Mouse (Mus musculus) fibroblast of lung, adult 2 months (primary cell): ENCODE results near the gene Unc5cl.

Experiments
- DNase-seq: peaks from one replicate; pipeline ENCODE4 v3.0.0-alpha.2; 2011; ENCODE audit warnings: low read depth

Unc5cl gene

DNA sequence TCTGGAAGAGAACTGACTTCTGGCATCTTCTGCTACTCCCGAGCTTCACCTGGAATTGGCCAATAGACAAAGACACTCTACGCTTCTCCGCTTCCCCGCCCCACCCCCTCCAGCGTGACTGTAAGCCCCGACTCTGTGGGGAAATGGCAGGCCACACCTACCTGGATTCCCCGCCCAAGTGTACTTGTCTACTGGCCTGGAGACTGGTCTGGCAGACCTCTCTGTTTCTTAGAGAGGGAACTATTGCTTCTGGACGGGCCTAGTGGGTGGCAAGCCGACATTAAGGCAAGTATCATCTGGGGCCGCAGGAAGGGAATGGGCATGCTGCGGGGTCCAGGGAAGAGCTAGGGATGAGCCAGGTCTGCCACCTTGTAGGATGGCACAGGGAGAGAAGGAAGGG, at the start of gene Unc5cl:
Gene Unc5cl, plus strand, starts transcription at position 214 of the 400 bp plus-strand sequence.
- no peak for DNase-seq

GRCm38 (mm10) chr17:48407154-48407553, 47.5 kb upstream of the Unc5cl start:
- DNase-seq = no peak

DNA sequence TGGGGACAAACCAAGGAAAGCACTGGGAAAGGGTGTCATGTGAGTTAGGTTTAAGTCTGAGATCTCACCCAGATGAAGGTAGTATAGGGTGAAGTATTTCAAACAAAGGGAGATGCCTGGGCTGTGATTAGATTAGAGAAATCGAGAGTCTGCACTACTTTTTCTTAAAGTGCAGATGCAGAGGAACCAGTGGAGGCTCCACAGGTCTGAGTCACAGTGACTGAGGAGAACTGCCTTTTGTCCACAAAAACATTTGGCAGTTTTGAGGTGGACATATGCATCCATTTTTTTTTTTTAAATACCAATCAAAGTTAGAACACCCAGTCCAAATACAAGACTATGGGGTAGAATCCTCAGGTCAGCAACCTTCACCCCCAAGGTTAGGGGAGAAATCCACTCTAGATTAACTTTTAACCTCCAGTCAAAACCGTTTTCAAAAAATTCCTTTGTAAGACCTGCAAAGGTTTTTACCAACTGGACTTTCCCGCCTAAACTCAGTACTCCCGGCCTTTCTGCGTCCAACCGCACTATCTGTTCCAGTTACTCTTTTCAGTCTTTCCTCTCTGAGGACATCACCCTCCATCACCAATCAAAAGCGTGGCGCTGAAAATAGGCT, 46.7 kb upstream of the Unc5cl start:
- DNase-seq = no peak

GRCm38 (mm10) chr17:48408526-48409291, 46.0 kb upstream of the Unc5cl start:
- DNase-seq = no peak

DNA sequence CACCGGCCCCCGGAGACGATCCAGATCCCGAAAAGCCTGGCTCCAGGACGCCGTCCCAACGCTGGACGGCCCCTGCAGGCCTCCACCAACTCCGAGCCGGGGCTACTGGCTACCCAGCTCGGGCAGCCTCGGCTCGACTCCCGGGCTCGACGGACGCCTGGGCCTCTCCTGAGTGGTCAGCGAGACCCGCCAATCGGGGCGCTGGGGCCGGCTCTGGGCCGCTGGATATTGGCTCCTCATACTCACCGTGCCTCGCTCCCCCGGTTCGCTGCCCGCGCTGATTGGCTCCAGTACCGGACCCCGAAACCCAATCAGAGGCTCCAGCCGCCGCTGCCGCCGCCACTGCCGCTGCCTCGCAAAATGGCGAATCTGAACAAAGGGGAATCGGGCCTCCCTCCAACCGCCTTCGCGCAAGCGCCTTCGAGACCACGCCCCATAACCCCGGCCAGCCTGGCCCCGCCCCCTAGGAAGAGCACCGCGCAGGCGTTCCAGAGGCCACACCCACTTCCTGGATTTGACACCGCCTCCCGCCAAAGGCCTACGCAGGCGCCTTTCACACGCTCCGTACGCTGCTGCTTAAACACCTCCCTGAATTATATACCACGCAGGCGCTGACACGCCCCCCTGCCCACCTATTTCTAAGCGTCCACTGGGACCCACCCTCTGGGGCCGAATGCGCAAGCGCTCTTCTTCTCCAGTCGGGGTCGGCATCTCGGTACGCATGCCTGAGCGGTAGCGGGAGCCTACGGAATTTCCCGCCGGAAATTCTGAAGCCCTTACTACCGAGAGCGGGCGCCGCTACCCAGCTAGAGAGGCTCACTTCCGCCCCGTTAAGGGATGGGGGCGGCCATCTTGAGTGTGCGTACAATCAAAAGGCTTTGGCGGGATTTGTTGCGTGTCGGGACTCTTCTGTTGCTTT, 45.1 kb upstream of the Unc5cl start, which contains the start of the genes Nfya and Oard1:
Gene Nfya, minus strand, starts transcription at position 527 of the 919 bp plus-strand sequence.
Gene Oard1, plus strand, starts transcription at position 635 of the 919 bp plus-strand sequence.
- peak; percentile 99 for DNase-seq

DNA sequence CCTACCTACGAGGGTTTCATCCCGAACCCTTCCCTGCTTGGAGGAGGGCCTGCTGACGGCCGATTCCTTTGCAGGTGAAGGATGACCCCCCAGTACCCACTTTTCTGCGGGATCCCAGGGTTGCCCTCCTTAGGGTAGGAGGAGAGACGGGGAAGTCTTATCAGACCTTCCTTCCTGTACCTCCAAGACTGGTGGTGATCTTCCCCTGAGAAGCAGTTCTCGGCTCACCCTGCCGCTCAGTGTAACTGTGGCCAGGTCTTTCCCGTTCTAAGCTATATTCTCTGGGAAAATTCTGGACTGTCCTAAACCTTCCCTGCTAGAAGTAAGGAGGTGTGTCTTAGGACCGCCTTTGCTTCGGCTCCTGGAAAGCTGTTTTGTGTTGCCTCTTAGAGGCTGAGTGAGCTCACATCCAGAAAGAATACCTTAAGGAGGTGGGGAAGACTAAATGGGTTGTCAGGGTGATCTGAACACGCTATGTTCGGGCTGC, 44.4 kb upstream of the Unc5cl start:
- no peak for DNase-seq

GRCm38 (mm10) chr17:48411241-48411640, 43.5 kb upstream of the Unc5cl start:
- no peak for DNase-seq

- no peak for DNase-seq
These were observed 38.7 kb upstream of the Unc5cl start for GRCm38 (mm10) chr17:48416011-48416410.

DNA sequence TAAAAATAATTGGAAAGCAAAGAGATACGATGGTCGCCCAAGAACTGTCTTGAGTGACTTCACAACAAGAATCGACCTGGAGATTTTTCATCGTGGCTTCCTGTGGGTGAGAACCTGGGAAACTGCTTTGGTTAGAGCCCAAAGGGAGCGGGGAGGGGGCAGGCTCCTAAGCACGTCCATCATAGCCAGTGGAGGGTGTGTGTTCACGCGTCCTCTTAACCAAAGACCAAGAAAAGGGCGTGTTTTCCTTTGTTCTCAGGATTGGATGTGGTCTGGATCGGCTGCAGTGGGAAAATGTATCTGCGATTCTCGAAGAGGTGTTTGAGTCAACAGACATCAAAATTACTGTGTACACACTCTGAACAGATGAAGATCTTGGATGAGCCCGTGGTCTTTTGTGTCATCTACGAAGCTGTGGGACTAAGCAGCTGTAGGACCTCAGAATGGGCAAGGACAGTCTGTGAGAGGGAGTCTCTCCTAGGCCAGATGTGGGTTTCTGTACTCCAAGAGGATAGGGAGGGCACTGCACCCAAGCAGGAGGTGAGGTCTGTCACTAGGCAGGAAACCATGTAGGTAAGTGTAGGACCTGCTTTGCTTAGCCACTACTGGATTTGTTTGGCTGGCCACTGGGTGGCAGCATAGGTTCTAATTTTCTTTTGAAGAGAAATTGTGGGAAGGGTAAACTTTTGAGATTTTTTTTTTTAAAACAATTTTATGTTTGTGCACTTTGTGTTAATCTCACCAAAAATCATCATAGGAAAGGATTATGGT, 38.1 kb upstream of the Unc5cl start:
- DNase-seq = no peak

DNA sequence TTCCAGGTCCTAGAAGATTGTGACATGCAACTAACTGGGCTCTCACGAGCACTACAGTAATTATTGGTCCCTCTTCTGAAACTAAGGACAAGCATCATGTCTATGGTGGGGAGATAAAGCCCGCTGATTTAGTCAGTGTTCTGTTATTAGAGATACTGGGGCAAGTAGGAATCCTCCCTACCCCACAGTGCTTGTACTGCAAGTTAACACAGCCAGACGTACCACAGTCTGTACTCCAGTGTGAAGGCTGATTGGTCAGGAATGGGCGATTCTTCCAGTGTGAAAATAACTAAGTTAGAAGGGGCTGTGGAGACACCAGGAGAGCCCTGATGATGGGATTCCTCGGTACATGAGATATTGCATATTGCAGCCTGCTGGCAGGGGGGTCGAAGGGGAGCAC, 37.2 kb upstream of the Unc5cl start:
- no peak for DNase-seq

DNA sequence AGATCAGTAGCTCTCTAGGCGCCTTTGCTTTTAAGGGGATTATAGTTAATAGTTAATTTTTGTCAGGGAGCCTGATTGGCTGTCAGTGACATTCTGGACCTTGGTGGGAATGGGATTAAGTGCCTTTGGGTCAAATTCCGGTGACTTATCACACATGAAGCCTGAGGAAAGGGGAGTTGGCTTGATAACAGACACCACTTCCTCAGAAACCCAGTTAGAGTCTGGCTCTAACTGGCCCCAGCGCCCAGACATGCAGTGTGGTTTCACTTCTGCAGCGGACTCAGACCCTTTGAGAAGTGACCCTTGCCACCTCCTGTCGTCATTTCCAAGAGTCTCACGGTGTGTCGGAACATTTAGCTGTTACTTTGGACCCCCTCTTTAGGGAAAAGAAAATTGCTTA, 36.5 kb upstream of the Unc5cl start:
- no peak for DNase-seq

DNA sequence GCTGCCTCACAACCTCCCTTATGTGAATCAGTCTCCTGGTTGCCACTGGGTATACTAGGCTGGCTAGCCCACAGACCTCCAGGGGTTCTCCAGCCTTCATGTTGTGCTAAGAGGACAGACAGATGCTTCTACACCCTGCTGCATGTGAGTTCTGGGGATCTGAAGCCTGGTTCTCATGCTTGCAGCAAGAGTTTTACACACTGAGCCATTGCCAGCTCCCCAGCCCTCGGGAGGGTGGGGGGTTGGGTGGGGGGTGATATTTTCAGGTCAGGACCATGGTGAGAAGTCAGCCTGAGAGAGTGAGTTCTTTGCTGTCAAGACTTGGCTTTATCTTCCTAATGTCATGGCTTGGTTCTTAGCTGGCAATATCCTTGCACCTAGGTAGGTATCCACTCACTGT, 35.9 kb upstream of the Unc5cl start:
- DNase-seq = no peak

DNA sequence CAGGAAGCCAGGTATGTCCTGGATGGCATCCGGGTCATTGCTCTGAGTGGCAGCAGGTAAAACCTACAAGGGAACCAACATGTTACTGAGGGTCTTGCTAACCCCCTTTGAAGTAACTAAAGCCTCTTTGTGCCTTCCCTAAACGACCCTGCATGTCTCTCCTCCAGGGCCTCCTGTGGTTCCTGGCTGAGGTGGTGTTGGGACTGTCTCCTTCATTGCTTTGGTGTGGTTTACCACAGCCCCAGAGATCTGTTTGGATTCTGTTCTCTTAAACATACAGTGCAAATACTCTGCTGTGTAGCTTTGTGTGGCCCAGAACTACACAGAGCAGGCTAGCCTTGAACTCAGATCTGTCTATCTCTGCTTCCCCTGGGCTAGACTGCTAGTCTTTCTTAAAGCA, 35.1 kb upstream of the Unc5cl start:
- DNase-seq = no peak

DNA sequence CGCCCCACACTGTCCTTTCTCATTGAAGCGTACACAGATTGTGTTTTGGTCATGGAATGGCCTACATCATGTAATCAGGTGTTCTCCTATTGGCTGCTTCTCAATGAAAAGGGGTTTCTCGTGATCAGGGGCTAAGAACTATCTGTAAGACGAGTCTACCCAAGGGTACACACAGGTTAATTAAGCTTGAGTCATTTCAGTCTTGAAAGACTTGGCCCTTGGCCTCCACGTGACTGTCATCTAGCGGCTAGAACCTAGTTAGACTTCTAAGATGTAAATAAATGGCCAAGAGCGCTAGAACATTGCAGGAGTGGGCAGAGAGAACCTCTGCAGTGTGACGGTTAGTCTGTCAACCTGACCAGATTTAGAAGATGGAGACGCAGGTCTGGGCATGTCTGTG, 30.5 kb upstream of the Unc5cl start:
- DNase-seq = no peak

DNA sequence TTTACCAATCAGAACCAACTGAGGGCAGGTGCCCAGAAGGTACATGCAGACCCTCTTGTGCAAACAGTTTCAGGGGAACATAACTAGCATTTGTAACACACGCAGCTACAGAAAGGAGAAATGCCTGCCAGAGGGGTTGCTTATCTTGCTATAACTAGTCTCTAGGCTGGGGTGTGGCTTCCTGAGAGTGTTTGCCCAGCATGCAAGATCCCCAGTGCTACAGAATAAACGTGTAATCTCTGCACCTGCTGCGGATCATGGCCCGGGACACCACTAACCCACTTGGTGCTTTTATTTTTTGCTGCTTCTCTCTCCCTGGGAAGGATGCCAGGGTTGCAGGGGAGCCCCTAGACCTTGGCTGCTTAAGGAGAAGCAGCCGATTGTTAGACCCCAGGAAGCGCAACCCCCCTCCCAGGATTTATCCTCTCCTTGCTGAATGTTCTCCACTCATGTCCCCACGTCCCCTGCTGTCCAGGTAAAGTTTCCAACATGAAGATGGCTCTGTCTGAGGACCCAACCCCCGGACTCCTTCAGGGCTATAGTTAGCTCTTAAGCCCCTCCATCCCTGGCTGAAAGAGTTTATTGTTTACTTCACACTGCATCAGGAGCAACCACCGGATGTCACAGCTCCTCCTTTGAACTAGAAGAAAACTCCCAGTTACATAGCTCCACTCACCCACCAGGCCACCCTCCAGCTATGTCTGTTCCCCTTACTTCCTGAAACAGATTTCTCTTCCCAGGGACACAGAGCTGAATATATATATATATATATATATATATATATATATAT, 28.7 kb upstream of the Unc5cl start:
- DNase-seq = no peak

GRCm38 (mm10) chr17:48426991-48427750, 27.5 kb upstream of the Unc5cl start:
- no peak for DNase-seq

GRCm38 (mm10) chr17:48427852-48428530, 26.7 kb upstream of the Unc5cl start:
- DNase-seq = no peak

DNA sequence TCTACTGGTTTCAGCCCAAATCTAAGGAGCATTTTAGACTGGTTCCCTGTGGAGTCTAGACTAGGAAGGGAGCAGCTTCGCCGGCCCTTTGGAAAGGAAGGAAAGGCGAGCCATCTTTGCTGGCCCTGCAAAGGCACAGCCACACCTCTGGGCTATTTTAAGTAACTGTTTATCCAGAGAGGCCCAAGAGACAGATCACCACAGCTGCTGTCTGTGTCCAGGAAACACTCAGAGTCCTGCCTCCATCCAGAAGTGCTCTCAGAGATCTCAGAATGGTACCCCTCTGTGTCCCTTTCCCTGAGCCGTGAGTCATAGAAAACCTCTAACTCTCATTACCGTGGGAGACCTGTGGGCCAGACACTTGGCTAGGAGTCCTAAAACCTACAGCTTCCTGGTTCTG, 24.3 kb upstream of the Unc5cl start:
- DNase-seq = no peak

DNA sequence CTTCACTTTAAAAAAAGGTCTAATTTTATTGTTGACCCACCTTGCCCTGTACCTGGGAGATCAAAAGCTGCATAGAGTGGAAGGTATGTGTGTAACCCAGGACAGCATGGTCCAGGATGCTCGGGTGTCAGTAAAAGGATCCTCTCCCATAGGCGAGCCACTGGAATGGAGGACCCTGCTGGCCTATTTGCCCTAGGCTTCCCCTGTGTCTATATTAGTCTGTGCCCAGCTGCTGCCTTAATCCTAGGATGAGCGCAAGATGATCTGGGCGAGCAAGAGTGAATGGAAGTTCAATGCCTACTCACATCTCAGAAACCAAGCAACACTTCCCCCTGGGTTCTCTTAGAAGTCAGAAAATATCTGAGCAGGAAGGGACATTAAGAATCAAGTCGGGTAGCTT, 23.6 kb upstream of the Unc5cl start:
- no peak for DNase-seq
